Mouse (Mus musculus) telencephalon, adult 2 months (tissue): Measurements from ENCODE around the gene Gm5737.
A peak's percentile ranks its signal among the peaks of the same experiment; 100 is the strongest.

Experiments
- DNase-seq: peaks from one replicate; pipeline ENCODE4 v3.0.0-alpha.2; 2011; ENCODE audit warnings: low read depth, low spot score

Gm5737 gene

GRCm38 (mm10) chr7:120811834-120812415 lies at the start of gene Gm5737:
TSS of gene Gm5737 (plus strand) at chr7:120812365.
- DNase-seq, result no peak

- no peak for DNase-seq
Measured at GRCm38 (mm10) chr7:120767369-120767768, 44.8 kb upstream of the Gm5737 start.

GRCm38 (mm10) chr7:120771389-120771788 lies 40.8 kb upstream of the Gm5737 start:
- DNase-seq, result no peak

- DNase-seq, result no peak
Measured at GRCm38 (mm10) chr7:120778012-120778411, 34.2 kb upstream of the Gm5737 start.

GRCm38 (mm10) chr7:120795544-120795943 lies 16.6 kb upstream of the Gm5737 start:
- no peak for DNase-seq

- DNase-seq, result no peak
Measured at GRCm38 (mm10) chr7:120796369-120796768, 15.8 kb upstream of the Gm5737 start.

- DNase-seq, result peak; percentile 41
Measured at GRCm38 (mm10) chr7:120803268-120803667, 8.9 kb upstream of the Gm5737 start.

- no peak for DNase-seq
Measured at GRCm38 (mm10) chr7:120809705-120810104, 2.5 kb upstream of the Gm5737 start.

- no peak for DNase-seq
Measured at GRCm38 (mm10) chr7:120817552-120817951, 5.4 kb downstream of the Gm5737 start.

GRCm38 (mm10) chr7:120819386-120819785 lies 7.2 kb downstream of the Gm5737 start:
- DNase-seq, result no peak

- no peak for DNase-seq
Measured at GRCm38 (mm10) chr7:120823248-120823647, 11.1 kb downstream of the Gm5737 start.

- peak; percentile 91 for DNase-seq
Measured at GRCm38 (mm10) chr7:120825097-120825496, 12.9 kb downstream of the Gm5737 start.

- DNase-seq, result no peak
Measured at GRCm38 (mm10) chr7:120826408-120826807, 14.2 kb downstream of the Gm5737 start.

GRCm38 (mm10) chr7:120830431-120831381 lies 18.5 kb downstream of the Gm5737 start:
- no peak for DNase-seq

- DNase-seq, result no peak
Measured at GRCm38 (mm10) chr7:120834426-120834825, 22.3 kb downstream of the Gm5737 start.

GRCm38 (mm10) chr7:120834863-120835372 lies 22.8 kb downstream of the Gm5737 start:
- DNase-seq, result peak; percentile 91

GRCm38 (mm10) chr7:120835449-120836359 lies 23.5 kb downstream of the Gm5737 start:
- peak; percentile 96 for DNase-seq

GRCm38 (mm10) chr7:120836361-120836760 lies 24.2 kb downstream of the Gm5737 start:
- DNase-seq, result no peak

GRCm38 (mm10) chr7:120838436-120839160 lies 26.4 kb downstream of the Gm5737 start:
- no peak for DNase-seq

GRCm38 (mm10) chr7:120839786-120840185 lies 27.6 kb downstream of the Gm5737 start:
- no peak for DNase-seq
